Mouse (Mus musculus) ES-CJ7 (cell line): ENCODE data around the gene Trp53bp2.

ENCODE experiments used
- DNase-seq: peaks from one replicate; pipeline ENCODE4 v3.0.0; 2011; ENCODE audit warnings: low read depth, low spot score

Gene Trp53bp2

GRCm38 (mm10) chr1:182408684-182409327, at the start of gene Trp53bp2:
TSS of gene Trp53bp2 (plus strand) at chr1:182409172.
- DNase-seq = peak; percentile 99

- DNase-seq = peak; percentile 27
Observed at GRCm38 (mm10) chr1:182362703-182363102, 46.3 kb upstream of the Trp53bp2 start.

GRCm38 (mm10) chr1:182363683-182364404, 45.1 kb upstream of the Trp53bp2 start:
- peak; percentile 19 for DNase-seq

- no peak for DNase-seq
Observed at GRCm38 (mm10) chr1:182368309-182368708, 40.7 kb upstream of the Trp53bp2 start.

DNA sequence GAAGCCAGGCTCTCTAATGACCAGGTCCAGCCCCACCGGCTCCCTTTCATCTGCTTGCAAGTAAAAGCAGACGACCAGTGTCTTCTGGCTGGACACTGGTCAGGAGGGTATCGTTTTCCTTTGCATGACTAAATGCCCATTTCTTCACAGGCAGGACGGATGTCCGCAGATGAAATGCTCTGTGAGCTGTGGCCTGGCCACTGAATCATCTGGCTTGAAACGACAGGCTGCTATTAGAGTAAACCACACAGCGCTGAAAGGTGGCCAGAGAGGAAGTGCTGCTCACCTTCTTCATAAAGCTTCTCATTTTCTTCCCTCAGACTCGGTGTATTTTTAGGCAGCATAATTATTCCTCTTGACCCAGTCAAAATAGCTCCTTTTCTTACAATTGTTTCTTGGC, 40.2 kb upstream of the Trp53bp2 start:
- no peak for DNase-seq

- DNase-seq = no peak
Observed at GRCm38 (mm10) chr1:182369435-182369834, 39.5 kb upstream of the Trp53bp2 start.

DNA sequence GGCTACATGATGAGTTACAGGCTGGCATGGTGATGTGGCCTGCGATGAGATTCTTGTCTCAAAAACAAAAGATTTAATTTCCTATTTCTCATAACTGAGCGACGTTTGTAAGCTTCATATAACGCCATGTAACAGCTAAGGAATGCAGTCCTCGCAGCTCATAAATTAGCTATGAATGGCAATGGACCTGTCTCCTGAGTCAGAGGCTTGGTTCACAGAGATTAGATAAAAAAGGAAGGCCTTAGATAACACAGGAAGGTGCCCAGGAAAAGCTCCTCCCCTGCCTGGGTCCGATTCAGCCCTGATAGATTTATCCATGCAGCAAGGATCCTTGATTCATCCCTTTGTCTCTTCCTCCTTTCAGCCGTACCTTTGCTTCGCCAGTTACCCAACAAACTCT, 37.1 kb upstream of the Trp53bp2 start:
- DNase-seq = no peak

- peak; percentile 68 for DNase-seq
Observed at GRCm38 (mm10) chr1:182376221-182376620, 32.8 kb upstream of the Trp53bp2 start.

DNA sequence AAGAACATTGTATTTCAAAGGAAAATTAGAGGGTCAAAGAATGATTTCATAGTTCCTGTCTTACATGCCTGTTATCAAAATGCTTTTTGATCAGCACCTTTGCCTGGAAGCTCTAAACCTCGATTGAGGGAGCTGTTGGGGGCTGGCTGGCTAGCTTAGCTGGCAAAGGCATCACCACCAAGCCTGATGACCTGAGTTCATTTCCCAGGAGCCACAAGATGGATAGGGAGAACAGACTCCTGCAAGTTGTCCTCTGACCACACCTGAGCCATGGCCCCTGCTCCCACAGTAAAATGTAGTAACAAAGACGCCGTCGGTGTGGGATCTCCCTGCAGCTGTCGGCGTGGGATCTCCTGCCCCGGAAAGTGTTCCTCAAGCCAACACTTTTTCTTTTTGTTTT, 32.1 kb upstream of the Trp53bp2 start:
- no peak for DNase-seq

GRCm38 (mm10) chr1:182377519-182377918, 31.5 kb upstream of the Trp53bp2 start:
- DNase-seq = no peak

DNA sequence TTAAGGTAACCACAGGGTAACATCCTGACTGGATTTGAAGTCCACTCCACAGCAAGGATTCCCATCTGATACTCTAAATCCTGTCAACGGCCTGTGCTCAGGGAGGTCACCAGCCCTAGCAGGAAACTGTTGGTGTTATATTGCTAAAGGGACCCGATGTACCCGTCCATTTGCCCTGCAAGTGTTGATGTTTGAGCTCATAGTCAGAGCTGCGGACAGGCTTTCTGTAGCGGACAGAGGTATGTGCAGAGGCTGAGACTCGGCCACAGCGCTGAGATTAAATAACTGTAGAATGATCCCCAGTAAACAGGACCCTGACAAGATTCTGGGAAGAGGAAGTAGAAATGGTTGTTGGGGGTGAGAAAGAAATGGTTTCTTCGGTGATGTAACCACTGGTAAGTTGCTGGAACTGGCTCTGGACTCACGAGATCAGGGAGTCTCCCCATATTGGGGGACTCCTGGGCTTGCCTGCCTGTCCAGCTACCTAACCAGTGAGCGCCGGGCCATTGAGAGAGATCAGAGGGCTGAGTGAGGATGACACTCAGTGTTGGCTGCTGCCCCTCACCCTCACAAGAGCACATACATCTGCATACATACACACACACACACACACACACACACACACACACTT, 30.7 kb upstream of the Trp53bp2 start:
- DNase-seq = no peak

DNA sequence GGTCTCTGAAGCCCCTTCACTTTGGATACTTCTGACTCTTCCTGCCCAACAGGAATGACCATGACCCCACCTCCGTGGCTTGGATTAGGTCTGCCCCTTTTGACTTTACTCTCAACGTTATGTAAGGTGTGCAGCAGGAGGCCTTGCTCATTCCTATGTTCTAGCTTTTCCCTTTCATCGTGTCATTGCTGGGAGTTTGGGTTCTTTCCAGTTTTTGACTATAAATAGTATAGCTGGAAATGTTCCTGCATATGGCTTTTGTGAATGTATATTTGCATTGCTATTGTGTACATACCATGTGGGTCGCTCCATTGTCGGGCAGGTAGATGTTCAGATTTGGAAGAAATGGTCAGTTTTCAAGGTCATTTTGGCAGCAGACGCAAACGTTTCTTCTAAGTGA, 30.1 kb upstream of the Trp53bp2 start:
- DNase-seq = no peak

DNA sequence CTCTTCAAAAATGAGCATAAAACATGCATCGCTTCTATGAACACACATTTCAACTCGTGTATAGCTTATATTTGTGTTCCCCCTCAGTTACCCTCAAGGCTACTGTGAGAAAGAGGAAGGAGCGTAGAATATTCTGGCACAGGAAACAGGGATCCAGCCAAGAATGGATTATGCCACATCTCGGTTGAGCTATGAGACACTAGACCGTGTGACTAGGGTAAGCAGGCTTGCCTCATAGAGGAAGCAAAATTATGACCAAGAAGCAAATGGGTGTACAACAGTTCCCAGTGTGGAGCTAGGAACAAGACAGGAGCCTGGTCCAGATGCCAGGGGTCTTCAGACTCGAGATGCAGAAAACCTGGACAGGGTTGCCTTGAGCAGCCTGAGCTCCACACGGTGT, 28.3 kb upstream of the Trp53bp2 start:
- DNase-seq = no peak

DNA sequence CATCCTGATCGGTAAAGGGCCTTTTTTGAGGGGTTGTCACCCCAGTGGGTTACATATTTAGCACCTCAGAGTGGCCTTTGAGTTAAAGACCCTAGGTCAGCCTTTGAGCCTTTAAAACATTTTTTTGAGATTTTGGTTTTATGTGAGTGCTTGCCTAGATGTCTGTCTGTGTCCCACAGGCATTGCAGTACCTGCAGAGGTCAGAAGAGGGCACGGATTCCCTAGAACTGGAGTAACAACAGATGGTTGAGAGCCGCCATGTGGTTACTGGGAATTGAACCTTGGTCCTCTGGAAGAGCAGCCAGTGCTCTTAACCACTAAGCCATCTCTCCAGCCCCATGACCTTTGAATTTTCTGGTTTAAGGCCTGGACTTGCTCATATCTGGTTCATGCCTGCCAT, 27.6 kb upstream of the Trp53bp2 start:
- DNase-seq = peak; percentile 80

GRCm38 (mm10) chr1:182383096-182383495, 25.9 kb upstream of the Trp53bp2 start:
- no peak for DNase-seq

DNA sequence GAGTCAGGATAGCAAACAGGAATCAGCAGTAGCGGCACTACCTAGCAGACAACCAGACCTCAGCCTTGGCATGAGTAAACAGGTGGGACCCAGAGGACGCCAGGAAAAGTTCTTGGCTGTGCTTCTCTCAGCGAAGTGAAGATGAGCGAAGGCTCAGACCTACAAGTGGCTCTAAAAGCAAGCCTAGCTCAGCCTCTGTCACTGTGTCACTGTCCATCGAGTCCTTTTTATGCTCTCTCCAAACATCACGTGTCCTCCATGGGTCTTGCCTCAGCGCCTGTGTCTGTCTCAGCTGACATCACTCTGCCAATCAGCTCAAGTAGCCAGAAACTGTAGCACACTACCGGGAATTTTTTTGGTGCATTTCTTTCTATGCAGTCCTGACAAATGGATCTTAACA, 22.5 kb upstream of the Trp53bp2 start:
- DNase-seq = no peak

DNA sequence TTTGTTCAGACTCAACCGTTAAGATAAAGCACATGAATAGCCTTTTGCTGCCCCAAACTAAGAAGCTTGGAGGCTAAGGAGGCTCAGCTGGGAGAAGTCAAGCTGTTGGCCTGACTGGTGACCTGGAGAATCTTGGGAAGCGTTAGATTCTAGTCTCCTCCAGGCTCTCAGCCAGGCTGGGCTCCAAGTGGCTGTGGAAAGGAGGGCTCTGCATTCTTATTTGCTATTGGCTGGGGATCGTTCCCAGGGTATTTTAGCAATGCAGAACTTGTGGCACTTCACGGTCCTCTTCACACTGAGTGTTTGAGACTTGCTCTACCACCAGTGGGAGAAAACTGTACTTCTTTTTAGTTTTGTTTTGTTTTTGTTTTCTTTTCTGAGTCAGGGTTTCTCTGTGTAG, 20.2 kb upstream of the Trp53bp2 start:
- no peak for DNase-seq

DNA sequence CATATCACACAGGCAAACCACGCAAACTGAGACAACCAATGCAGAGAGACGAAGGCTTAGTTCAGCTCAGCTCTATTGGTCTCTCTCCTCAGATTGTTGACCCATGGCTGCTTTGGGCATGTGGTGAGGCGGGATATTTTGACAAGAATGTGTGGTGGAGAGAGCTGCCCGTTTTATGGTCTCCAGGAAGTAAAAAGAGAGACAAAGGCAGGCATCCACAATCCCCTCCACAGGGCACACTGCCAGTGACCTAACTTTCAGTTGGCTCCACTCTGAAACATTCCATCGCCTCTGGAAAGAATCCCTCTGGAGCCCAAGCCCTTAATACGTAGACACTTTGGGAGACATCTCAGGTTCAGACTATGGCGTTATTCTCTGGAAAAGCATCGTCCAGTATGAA, 10.8 kb upstream of the Trp53bp2 start:
- DNase-seq = no peak

DNA sequence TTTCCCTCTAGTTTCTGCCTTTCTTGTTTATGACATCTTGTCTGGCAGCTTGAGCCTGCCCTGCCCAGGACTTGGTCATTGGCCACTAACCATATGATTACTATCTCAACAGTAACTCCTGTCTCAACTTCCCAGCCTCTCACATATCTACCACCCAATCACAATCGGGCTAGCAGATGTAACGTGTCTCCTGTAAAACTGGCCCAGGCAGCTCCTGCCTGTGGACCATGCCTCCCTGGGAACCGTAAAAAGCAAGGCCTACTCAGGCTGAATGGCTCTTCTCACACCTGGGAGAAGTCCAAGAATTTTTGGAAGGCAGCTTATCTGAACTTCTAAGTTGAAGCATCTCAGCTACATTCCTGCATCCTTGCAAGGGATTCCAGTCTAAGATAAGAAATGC, 10.2 kb upstream of the Trp53bp2 start:
- no peak for DNase-seq

GRCm38 (mm10) chr1:182399205-182399604, 9.8 kb upstream of the Trp53bp2 start:
- DNase-seq = no peak

GRCm38 (mm10) chr1:182399908-182400307, 9.1 kb upstream of the Trp53bp2 start:
- no peak for DNase-seq

DNA sequence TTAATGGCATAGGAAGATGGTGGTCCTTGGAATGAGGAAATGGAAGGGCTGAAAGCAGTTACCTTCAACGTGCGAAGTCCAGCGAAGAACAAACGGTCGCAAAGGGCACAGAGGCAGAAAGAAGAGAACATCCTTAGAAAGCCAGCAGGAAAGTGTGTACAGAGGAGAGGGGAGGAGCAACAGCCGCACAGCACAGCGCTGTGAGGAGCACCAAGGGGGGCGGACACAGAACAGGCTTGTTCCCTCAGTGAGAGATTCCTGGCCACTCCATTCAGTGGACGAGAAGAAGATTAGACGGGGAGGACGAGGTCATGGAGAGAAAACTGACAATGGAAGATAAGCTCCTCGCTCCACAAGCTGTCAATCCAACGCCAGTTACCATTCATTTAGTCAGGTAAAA, 5.9 kb upstream of the Trp53bp2 start:
- DNase-seq = no peak

- DNase-seq = no peak
Observed at GRCm38 (mm10) chr1:182406621-182407020, 2.4 kb upstream of the Trp53bp2 start.
